Mouse (Mus musculus): ENCODE results near the gene Plek. TPM values are rescaled to one million over a fixed set of nuclear protein-coding genes. Genes with fewer than 3 reads are reported as not detected.
A peak's percentile ranks its signal among the peaks of the same experiment; 100 is the strongest.

The Plek gene
- polyA plus RNA-seq, 1 experiment from 2014 or later: 2.4 TPM

DNA sequence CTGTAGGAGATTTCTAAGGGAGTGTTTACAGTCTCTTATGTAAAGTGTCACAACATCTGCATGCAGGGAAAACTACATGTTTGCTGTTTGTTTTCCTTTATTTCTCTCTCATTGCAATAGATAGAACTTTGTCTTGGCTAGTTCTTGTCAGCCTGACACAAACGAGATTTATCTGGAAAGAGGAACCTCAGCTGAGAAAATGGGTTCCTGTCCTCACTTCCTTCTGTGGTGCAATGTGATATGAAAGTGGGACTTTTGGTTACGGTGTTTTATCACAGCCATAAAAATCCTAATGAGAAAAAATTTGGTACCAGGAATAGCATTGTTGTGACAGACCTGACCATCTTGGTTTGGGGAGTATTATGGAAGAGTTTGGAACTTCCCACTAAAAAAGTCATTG lies 82.5 kb downstream of the Plek start:
- ATAC-seq: no peak
- Histone ChIP-seq H3K36me3 (ENCODE audit: control insufficient read depth, insufficient read depth, low read length) (no peaks in the 10 kb centered on the region), H3K9ac (ENCODE audit: low read length) (no peak overlapping the region), H3K27me3 (replicated peaks; ENCODE audit: control insufficient read depth, insufficient read depth, low read length) (no peaks in the 10 kb centered on the region), H3K27ac (ENCODE audit: low read depth, low read length) (no peak overlapping the region), H3K4me3 (ENCODE audit: low read depth, low read length) (no peak overlapping the region), H3K4me1 (ENCODE audit: control insufficient read depth, insufficient read depth, low read length) (no peaks in the 10 kb centered on the region), H3K9me3 (replicated peaks; ENCODE audit: control insufficient read depth, low read length) (no peaks in the 10 kb centered on the region), H3K4me2 (ENCODE audit: low read length) (no peak overlapping the region)
- DNase-seq (ENCODE audit: low spot score): no peak
- 75% methylated on average over 2 of the region's 2 CpGs for WGBS

- no peaks in the 10 kb centered on the region for H3K9me3 ChIP-seq (replicated peaks; ENCODE audit: control insufficient read depth, low read length)
- H3K27me3 ChIP-seq (replicated peaks; ENCODE audit: control insufficient read depth, insufficient read depth, low read length): no peaks in the 10 kb centered on the region
- DNase-seq (ENCODE audit: low spot score) (peak; percentile 57), ATAC-seq (peak; percentile 40; the same call in 1 of the 2 replicates)
- no peaks in the 10 kb centered on the region for H3K4me1 ChIP-seq (ENCODE audit: control insufficient read depth, insufficient read depth, low read length)
- H3K36me3 ChIP-seq (ENCODE audit: control insufficient read depth, insufficient read depth, low read length): no peaks in the 10 kb centered on the region
- H3K4me3 ChIP-seq (ENCODE audit: low read depth, low read length): no peak overlapping the region
- 41% methylated on average over 2 of the region's 2 CpGs for WGBS
- H3K27ac ChIP-seq (ENCODE audit: low read depth, low read length): no peak overlapping the region
- no peak overlapping the region for H3K9ac ChIP-seq (ENCODE audit: low read length)
- H3K4me2 ChIP-seq (ENCODE audit: low read length): no peak overlapping the region
These were observed 84.4 kb downstream of the Plek start for GRCm38 (mm10) chr11:16967806-16968205.

DNA sequence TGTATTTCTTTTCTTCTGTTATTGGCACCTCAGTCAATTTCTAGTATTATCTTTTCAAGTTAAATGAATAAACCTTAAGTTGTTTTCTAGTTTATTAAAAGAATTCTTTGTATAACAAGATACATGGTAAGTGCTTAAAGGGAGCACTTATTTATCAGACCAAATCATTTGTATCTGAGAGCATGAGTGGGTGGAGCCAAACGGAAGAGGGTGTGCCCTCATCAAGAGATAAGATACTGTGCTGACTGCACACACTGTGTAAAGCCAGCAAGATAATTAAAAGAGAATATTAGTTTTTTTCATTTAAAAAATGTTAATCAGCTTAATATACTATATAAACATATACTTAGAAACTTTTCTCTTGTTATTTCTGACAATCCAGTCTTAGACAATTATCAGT lies 93.7 kb downstream of the Plek start:
- 93% methylated on average over 1 of the region's 1 CpGs for whole genome bisulfite sequencing
- no peak overlapping the region for H3K4me2 ChIP-seq (ENCODE audit: low read length)
- no peak overlapping the region for H3K9ac ChIP-seq (ENCODE audit: low read length)
- no peak for ATAC-seq
- H3K36me3 ChIP-seq (ENCODE audit: control insufficient read depth, insufficient read depth, low read length): 0 out of 2 replicates have a peak, but pooled peaks cover 2% of the 10 kb centered on the region
- H3K4me3 ChIP-seq (ENCODE audit: low read depth, low read length): no peak overlapping the region
- no peak overlapping the region for H3K27ac ChIP-seq (ENCODE audit: low read depth, low read length)
- no peaks in the 10 kb centered on the region for H3K27me3 ChIP-seq (replicated peaks; ENCODE audit: control insufficient read depth, insufficient read depth, low read length)
- DNase-seq (ENCODE audit: low spot score): no peak
- H3K9me3 ChIP-seq (replicated peaks; ENCODE audit: control insufficient read depth, low read length): no peaks in the 10 kb centered on the region
- no peaks in the 10 kb centered on the region for H3K4me1 ChIP-seq (ENCODE audit: control insufficient read depth, insufficient read depth, low read length)

DNA sequence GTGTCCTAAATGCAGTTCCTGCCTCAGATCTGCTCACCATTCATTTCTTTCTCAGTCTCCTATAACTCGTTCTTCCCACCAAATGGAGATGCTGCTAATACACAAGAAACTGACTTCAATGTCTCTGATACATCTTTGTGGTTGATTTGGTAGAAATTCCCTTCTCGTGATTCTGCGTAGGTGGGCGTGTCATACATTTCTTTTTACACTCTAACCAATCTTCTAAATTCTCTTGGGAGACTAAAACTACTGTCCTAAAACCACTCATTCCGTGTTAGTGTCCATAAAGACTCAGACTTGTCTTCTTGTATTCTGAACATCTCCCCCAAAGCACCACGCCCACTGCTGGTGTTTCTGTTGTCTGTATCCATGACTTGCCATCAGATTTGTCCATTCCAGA lies 95.2 kb downstream of the Plek start:
- 0 out of 2 replicates have a peak, but pooled peaks cover 2% of the 10 kb centered on the region for H3K36me3 ChIP-seq (ENCODE audit: control insufficient read depth, insufficient read depth, low read length)
- H3K4me2 ChIP-seq (ENCODE audit: low read length): no peak overlapping the region
- H3K27me3 ChIP-seq (replicated peaks; ENCODE audit: control insufficient read depth, insufficient read depth, low read length): no peaks in the 10 kb centered on the region
- H3K4me1 ChIP-seq (ENCODE audit: control insufficient read depth, insufficient read depth, low read length): no peaks in the 10 kb centered on the region
- no peak overlapping the region for H3K9ac ChIP-seq (ENCODE audit: low read length)
- WGBS: 93% methylated on average over 6 of the region's 6 CpGs
- no peak for ATAC-seq
- no peak overlapping the region for H3K27ac ChIP-seq (ENCODE audit: low read depth, low read length)
- no peaks in the 10 kb centered on the region for H3K9me3 ChIP-seq (replicated peaks; ENCODE audit: control insufficient read depth, low read length)
- H3K4me3 ChIP-seq (ENCODE audit: low read depth, low read length): no peak overlapping the region
- DNase-seq (ENCODE audit: low spot score): no peak

DNA sequence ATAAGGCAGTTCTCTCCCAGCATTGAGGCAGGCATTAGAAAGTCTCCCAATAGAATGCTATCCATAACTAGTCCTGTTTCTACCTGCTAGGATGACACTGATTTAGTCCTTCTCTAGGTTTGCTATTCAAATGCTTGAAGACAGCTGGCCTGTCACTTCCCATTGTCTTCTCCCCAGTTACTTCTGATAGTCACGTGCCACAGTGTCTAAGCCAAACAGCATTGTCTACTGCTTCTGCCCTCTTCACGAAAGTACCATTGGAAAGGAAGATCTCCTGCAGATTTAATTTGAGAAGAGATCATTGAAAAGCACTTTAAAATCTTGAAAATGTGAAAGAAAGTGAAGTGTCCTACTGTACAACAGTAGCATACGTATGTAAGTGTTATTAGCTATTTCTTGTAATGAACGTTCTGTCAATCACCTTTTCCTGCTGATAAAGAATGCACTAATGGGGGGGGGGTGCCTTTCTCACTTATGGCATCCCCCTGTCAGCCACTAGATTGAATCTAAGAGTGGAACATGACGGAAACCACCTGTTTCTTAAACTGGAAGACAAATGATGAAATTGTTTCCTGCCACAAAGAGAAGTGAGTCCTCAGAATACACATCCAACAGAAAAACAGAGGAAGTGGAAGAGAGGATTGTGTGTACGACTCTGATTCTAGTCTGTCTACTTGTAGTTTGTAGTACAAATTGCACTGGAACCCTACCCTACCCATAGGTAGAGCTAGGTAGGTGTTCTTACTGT lies 95.9 kb downstream of the Plek start:
- no peak for ATAC-seq
- no peak overlapping the region for H3K4me3 ChIP-seq (ENCODE audit: low read depth, low read length)
- WGBS: 89% methylated on average over 6 of the region's 6 CpGs

GRCm38 (mm10) chr11:16951761-16952010 lies 100.5 kb downstream of the Plek start:
- Histone ChIP-seq H3K27ac (ENCODE audit: low read depth, low read length) (no peak overlapping the region), H3K36me3 (ENCODE audit: control insufficient read depth, insufficient read depth, low read length) (0 out of 2 replicates have a peak, but pooled peaks cover 2% of the 10 kb centered on the region), H3K4me2 (ENCODE audit: low read length) (peak overlapping the region; percentile 76), H3K4me1 (ENCODE audit: control insufficient read depth, insufficient read depth, low read length) (no peaks in the 10 kb centered on the region), H3K4me3 (ENCODE audit: low read depth, low read length) (peak overlapping the region; percentile 43), H3K27me3 (replicated peaks; ENCODE audit: control insufficient read depth, insufficient read depth, low read length) (no peaks in the 10 kb centered on the region), H3K9ac (ENCODE audit: low read length) (peak overlapping the region; percentile 54), H3K9me3 (replicated peaks; ENCODE audit: control insufficient read depth, low read length) (no peaks in the 10 kb centered on the region)
- WGBS: 1% methylated on average over 9 of the region's 9 CpGs
- ATAC-seq (no peak), DNase-seq (ENCODE audit: low spot score) (no peak)

More for the DNA sequence above, 95.9 kb downstream of the Plek start:
- no peak overlapping the region for H3K9ac ChIP-seq (ENCODE audit: low read length)
- no peaks in the 10 kb centered on the region for H3K4me1 ChIP-seq (ENCODE audit: control insufficient read depth, insufficient read depth, low read length)
- no peak for DNase-seq (ENCODE audit: low spot score)
- 0 out of 2 replicates have a peak, but pooled peaks cover 2% of the 10 kb centered on the region for H3K36me3 ChIP-seq (ENCODE audit: control insufficient read depth, insufficient read depth, low read length)
- H3K27ac ChIP-seq (ENCODE audit: low read depth, low read length): no peak overlapping the region
- no peaks in the 10 kb centered on the region for H3K9me3 ChIP-seq (replicated peaks; ENCODE audit: control insufficient read depth, low read length)
- no peak overlapping the region for H3K4me2 ChIP-seq (ENCODE audit: low read length)
- no peaks in the 10 kb centered on the region for H3K27me3 ChIP-seq (replicated peaks; ENCODE audit: control insufficient read depth, insufficient read depth, low read length)

DNA sequence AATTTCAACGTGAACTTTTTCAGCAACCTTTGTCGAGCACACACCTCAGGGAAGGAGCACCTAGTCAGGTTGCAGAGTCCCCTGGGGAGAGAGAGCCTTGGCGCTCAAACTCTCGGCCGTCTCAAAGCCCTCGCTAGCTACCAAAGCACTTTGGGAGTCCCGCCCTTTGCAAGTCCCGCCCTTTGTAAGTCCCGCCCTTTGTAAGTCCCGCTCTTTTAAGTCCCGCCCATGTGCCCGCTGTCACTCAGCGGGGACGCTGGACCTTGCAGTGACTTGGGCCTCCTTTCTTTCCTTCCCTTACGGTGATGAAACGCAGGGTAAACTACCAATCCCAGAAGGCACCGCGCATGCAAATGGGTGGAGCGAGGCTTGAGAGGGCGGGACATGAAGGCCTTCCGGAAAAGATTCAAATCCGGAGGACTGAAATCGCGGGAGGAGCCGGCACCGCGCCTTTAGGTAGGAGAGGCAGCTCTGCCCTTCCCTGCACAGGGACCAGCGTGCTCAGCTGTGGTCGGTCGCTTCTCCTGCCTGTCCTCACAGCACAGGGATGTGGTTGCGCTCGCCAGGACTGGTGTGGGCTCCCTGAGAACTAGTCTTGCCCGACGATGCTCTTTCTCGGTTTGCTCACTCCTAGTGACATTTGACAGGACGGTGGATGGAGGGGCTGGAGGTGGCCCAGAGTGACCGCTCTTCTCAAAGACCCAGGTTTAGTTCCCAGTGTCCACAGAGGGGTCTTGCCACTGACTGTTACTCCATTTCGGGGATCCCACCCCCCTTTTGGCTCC lies 101.0 kb downstream of the Plek start, which contains the start of gene Fbxo48:
Gene Fbxo48 (plus strand): TSS at position 400 of the 785 bp plus-strand sequence.
- H3K4me3 ChIP-seq (ENCODE audit: low read depth, low read length): peak within 1 kb of the TSS; percentile 43
- H3K4me1 ChIP-seq (ENCODE audit: control insufficient read depth, insufficient read depth, low read length): no peaks in the 10 kb centered on the region
- DNase-seq (ENCODE audit: low spot score): peak; percentile 99
- no peaks in the 10 kb centered on the region for H3K36me3 ChIP-seq (ENCODE audit: control insufficient read depth, insufficient read depth, low read length)
- peak; percentile 100 for ATAC-seq
- peak within 1 kb of the TSS; percentile 54 for H3K9ac ChIP-seq (ENCODE audit: low read length)
- H3K9me3 ChIP-seq (replicated peaks; ENCODE audit: control insufficient read depth, low read length): no peaks in the 10 kb centered on the region
- H3K27me3 ChIP-seq (replicated peaks; ENCODE audit: control insufficient read depth, insufficient read depth, low read length): no peaks in the 10 kb centered on the region
- no peak within 1 kb of the TSS for H3K27ac ChIP-seq (ENCODE audit: low read depth, low read length)
- under 1% methylated on average over 38 of the region's 38 CpGs for WGBS
- H3K4me2 ChIP-seq (ENCODE audit: low read length): peak within 1 kb of the TSS; percentile 76

DNA sequence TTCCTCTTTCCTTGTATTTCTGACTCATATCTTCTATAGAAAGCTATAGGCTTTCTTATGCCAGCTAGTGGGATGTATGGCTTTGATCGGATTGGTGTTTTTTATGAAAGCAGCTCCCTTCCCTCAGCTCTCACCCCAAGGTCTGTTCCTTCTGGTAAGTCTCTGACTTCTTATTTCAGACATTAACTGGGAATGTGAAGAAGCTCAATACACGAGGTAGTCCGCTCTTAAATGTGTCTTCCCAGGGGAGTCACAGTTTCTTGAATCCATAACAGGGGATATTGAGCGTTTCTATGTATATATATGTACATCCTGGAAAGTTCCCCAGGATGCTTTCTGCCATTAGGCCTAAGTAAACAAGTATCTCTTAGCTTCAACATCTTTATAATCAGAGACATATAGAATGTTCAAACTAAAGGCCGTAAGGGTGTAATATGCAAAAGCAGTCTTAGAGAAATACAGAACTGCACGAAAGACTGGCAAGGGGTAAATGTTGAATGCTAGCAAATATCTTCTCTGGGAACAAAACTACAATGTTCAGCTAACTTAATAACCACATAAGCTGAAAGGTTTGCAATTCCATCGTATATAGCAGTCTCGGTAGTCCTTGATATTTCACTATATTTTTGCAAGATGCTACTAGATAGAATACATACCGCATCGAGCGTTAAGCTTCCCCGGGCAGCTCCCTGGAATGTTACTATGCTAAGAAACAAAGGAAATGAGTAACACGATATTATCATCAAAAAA lies 101.8 kb downstream of the Plek start:
- Histone ChIP-seq H3K4me2 (ENCODE audit: low read length) (peak overlapping the region; percentile 76), H3K9me3 (replicated peaks; ENCODE audit: control insufficient read depth, low read length) (no peaks in the 10 kb centered on the region), H3K27me3 (replicated peaks; ENCODE audit: control insufficient read depth, insufficient read depth, low read length) (no peaks in the 10 kb centered on the region), H3K9ac (ENCODE audit: low read length) (peak overlapping the region; percentile 50), H3K36me3 (ENCODE audit: control insufficient read depth, insufficient read depth, low read length) (no peaks in the 10 kb centered on the region), H3K4me3 (ENCODE audit: low read depth, low read length) (peak overlapping the region; percentile 43), H3K4me1 (ENCODE audit: control insufficient read depth, insufficient read depth, low read length) (no peaks in the 10 kb centered on the region), H3K27ac (ENCODE audit: low read depth, low read length) (no peak overlapping the region)
- no peak for DNase-seq (ENCODE audit: low spot score)
- 52% methylated on average over 13 of the region's 13 CpGs for WGBS
- no peak for ATAC-seq

All from forebrain, embryonic 14.5 days (tissue).